Mouse (Mus musculus) central nervous system, embryonic 14 days (tissue): ENCODE measurements around the gene Tpst1. TPM values are rescaled to one million over a fixed set of nuclear protein-coding genes. Genes with fewer than 3 reads are reported as not detected.

Source experiments
- polyA plus RNA-seq: library from polyadenylated mRNA; depleted of rRNA; stranded (reverse); fragments of >200 nt; gene quantifications from 2 replicates; pipeline ENCODE4 v1.2.3, GENCODE M21; 2012; rRNA removed

The Tpst1 gene
- 38.9 and 40.8 TPM in 2 replicates for polyA plus RNA-seq

GRCm38 (mm10) chr5:130073026-130073425, at the start of gene Tpst1:
Gene Tpst1, plus strand, starts transcription at chr5:130073326.

DNA sequence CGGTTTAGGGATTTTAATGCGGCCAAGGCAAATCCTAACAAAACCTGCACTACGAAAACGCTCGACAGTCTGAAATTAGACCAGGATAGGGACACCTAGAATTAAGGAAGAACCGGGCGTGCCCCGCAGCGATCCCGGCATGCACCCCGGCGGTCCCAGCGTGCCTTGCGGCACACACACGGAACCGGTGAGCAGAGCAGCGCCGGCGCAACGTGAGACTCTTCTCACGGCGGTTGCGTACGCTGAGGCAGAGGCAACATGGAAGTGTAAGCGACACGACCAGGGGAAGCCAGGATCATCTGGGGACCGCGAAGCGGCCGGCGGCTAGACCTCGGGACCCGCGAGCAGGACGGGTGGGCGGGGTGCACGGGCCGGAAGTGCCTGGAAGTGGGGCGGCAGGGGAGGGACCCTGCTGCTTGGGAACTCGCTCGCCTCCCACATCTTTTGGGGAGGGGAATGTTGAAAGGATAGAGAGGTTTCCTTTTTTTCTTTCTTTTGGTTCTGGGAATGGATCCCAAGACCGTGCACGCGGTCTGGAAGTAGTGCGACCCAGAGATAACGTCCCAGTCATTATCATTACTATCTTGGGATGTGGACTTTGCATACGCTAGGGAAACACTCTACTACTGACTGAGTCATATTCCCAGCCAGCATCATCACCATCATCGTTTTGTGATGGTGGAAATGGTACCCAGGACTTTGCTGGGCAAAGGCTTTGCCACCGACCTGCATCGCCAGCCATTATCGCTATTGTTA, 43.8 kb upstream of the Tpst1 start, which contains the start of the genes Asl and Crcp:
TSS of gene Asl (minus strand) at position 106 of the 756 bp plus-strand sequence.
TSS of gene Crcp (plus strand) at position 149 of the 756 bp plus-strand sequence.

DNA sequence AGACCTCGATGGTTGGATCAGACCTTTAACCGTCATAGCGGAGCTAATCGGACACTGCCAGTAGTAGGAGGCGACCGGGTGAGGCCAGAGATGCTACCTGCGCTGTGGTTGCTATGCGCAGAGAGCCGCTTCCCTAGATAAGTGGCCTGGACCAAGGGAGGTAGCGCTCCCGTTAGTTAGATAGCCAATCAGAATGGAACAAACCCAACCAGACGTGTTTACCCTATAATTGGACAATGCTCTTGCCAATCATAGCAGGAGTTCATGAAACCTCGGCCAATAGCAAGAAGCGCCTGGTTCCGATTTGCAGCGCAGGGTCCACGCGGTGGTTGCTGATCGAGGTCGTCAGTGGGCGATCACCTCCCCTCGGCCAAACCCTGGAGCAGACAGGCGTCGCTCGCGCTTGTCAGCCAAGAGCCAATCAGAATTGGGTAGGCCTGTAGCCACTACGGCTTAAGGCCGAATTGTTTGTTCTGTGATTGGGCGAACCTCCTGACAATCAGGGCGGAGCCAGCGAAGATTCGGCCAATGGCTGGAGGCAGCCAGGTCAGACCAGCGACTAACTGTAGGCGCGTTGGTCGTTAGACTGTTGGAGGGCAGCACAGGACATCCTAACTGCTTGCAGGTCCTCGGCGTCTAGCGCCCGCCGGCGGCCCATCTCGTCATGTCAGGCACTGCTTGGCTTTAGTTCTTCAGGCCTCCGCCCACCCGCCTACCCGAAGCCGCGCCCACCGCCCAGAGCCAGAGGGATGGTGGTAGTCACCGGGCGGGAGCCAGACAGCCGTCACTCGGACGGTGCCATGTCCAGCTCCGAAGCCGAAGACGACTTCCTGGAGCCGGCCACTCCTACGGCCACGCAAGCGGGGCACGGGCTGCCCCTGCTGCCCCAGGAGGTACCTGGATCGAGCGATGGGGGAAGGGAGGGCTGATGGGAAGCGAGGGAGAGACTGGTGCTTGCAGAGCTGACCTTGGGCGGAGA, 71.5 kb downstream of the Tpst1 start, which contains the start of gene Kctd7:
TSS of gene Kctd7 (plus strand) at position 528 of the 979 bp plus-strand sequence.

DNA sequence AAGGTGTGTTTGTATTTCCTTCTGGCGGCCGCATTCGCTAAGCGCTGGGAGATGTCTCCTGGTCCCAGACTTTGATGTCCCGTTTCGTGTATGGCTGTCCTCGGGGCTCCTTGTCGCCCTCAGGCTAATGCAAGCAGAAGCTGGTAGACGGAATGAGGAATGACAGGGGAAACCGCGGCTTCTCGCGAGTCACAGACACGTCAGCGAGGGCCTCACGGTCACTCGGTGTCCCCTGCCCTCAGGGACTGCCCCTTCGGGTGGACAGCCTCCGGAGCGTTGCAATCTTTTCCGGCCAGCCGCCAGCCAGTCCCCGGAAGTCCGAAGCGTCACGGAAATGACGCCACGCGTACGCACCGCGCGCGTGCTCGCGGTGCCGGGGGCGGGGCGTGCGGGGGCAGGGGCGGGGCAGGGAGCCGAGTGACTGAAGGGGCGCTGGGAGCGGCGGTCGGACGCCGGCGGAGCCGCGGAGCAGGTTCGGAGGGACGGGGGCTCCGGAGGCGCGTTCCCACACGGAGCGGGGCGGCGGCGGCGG, 98.4 kb downstream of the Tpst1 start, which contains the start of gene Rabgef1:
TSS of gene Rabgef1 (plus strand) at position 376 of the 532 bp plus-strand sequence.

Other genes with a start within 250 kb of the Tpst1 start
- 25.5 and 31.3 TPM in 2 replicates for gene Sumf2, start 226.3 kb upstream of the Tpst1 start, polyA plus RNA-seq
- 857 and 982 TPM in 2 replicates for gene Chchd2, start 185.9 kb upstream of the Tpst1 start, polyA plus RNA-seq
- gene Zbed5, start 177.6 kb upstream of the Tpst1 start, polyA plus RNA-seq = 11.7 TPM in 2 replicates
- 0.21 and 0.29 TPM in 2 replicates for gene Phkg1, start 174.8 kb upstream of the Tpst1 start, polyA plus RNA-seq
- 6.0 and 8.0 TPM in 2 replicates for gene Nupr1l, start 164.8 kb upstream of the Tpst1 start, polyA plus RNA-seq
- 34.1 and 35.6 TPM in 2 replicates for gene Vkorc1l1, start 131.4 kb upstream of the Tpst1 start, polyA plus RNA-seq
- gene Gusb, start 70.3 kb upstream of the Tpst1 start, polyA plus RNA-seq = 18.2 and 24.5 TPM in 2 replicates
- gene Asl, start 44.1 kb upstream of the Tpst1 start, polyA plus RNA-seq = 21.9 and 27.2 TPM in 2 replicates
- gene Crcp, start 44.0 kb upstream of the Tpst1 start, polyA plus RNA-seq = 52.4 and 57.6 TPM in 2 replicates
- gene Kctd7, start 71.5 kb downstream of the Tpst1 start, polyA plus RNA-seq = 9.1 and 9.2 TPM in 2 replicates
- 30.0 and 31.1 TPM in 2 replicates for gene Rabgef1, start 98.5 kb downstream of the Tpst1 start, polyA plus RNA-seq
- gene Tmem248, start 143.8 kb downstream of the Tpst1 start, polyA plus RNA-seq = 23.6 and 28.5 TPM in 2 replicates
- gene Sbds, start 182.2 kb downstream of the Tpst1 start, polyA plus RNA-seq = 56.7 and 59.0 TPM in 2 replicates
- gene Tyw1, start 182.3 kb downstream of the Tpst1 start, polyA plus RNA-seq = 16.5 and 17.1 TPM in 2 replicates